Mouse (Mus musculus): Measurements from ENCODE around the gene Zfp691.

- TF ChIP-seq CTCF (IDR thresholded peaks at IDR 0.05 in 2 of 3, conservative IDR thresholded peaks at IDR 0.05 in 1 of 3; ENCODE audit: control insufficient read depth in 1 of 3, insufficient read depth in 1 of 3, low read depth in 2 of 3, low read length in 3 of 3, poor library complexity in 1 of 3, severe bottlenecking in 1 of 3) (no peak), POLR2A (IDR thresholded peaks at IDR 0.05; ENCODE audit: control insufficient read depth in 1 of 2, insufficient read depth in 1 of 2, low read depth in 1 of 2, low read length in 2 of 2, poor library complexity in 1 of 2) (no peak), EP300 (IDR thresholded peaks at IDR 0.05; ENCODE audit: low read depth in 1 of 2, low read length in 2 of 2) (peak in 1 of 2 experiments; percentile 25; a peak in 1 of 4 replicates), NELFE (IDR thresholded peaks at IDR 0.05; ENCODE audit: low read depth, low read length) (no peak), MEF2A (IDR thresholded peaks at IDR 0.05; ENCODE audit: extremely low read depth, insufficient replicate concordance, low read depth, low read length, poor library complexity, severe bottlenecking) (no peak), GATA1 (IDR thresholded peaks at IDR 0.05; ENCODE audit: low read depth, low read length) (peak; percentile 25; the same call in 1 of the 2 replicates), ETS1 (IDR thresholded peaks at IDR 0.05; ENCODE audit: low read depth, low read length) (peak; percentile 34; the same call in 1 of the 2 replicates), MAFK (IDR thresholded peaks at IDR 0.05; ENCODE audit: borderline replicate concordance, low read depth, low read length) (no peak)
These were observed 18.8 kb upstream of the Zfp691 start for GRCm38 (mm10) chr4:119192757-119193156.
